Mouse (Mus musculus): Measurements from ENCODE around the gene 1700013G24Rik. TPM values are rescaled to one million over a fixed set of nuclear protein-coding genes. Genes with fewer than 3 reads are reported as not detected.
A peak's percentile ranks its signal among the peaks of the same experiment; 100 is the strongest.

Gene 1700013G24Rik
- total RNA-seq, 2 experiments from 2014 or later: not detected

DNA sequence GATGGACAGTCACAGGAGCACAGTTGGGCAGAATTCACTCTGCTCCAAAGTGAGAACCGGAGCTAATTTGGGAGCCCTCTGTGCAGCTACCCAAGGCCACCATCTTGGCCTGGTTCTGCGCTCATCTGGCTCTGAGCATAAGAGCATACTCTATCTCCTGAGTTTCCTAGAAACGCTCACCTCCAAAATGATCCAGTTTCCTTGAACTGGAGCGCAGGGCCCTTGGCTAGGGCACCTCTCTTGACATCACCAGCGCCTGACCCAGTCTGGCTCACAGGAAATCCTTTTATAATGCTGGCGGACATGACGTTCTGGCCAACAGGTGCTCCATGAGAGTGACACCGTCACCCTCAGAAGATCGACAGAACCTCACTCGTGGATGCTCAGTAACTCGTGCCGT is 3.5 kb downstream of the 1700013G24Rik start:
- DNase-seq (ENCODE audit: low spot score in 2 of 2): no peak

GRCm38 (mm10) chr4:137457292-137457691 is 4.2 kb downstream of the 1700013G24Rik start:
- DNase-seq (ENCODE audit: low spot score in 2 of 2): no peak

DNA sequence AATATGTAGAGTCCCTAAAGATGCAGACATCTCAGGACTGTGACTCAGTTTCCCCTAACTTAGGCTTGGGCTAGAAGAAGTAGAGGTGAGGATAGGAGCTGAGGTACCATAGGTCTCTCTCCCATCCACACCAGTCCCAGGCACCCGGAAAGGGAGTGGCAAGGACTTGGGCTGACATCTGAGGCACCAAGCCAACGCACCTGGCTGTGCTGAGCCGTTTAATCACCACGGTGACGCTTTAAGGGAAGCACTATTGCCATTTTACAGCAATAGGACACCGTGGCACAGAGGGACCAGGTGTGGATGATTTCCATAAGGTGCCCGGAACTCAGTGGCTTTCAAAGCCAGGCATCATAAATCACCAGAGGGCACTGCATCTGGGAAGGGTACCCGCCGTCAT is 5.2 kb downstream of the 1700013G24Rik start:
- DNase-seq (ENCODE audit: low spot score in 2 of 2): no peak

DNA sequence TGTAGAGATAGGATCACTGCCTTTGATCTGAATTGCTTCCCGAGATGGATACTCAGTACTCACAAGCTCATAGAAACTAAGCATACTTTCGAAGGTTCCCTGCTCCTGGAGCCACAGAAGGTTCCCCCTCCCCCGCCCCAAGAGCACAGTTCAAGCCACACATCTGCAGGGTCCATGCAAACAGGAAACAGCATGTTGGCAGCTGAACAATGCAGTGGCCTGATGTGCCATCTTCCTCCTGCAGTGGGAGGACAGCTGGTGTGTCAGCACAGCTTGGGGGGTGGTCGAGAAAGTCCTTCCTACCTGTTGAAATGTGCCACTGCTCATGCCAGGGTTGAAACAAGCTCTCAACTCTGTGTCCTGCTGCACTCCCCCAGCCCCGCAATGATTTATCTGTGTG is 5.8 kb downstream of the 1700013G24Rik start:
- DNase-seq (ENCODE audit: low spot score in 2 of 2): no peak

GRCm38 (mm10) chr4:137460676-137461075 is 7.6 kb downstream of the 1700013G24Rik start:
- DNase-seq (ENCODE audit: low spot score in 2 of 2): no peak

- no peak for DNase-seq (ENCODE audit: low spot score in 2 of 2)
Observed at GRCm38 (mm10) chr4:137461217-137461616, 8.1 kb downstream of the 1700013G24Rik start.

- no peak for DNase-seq (ENCODE audit: low spot score in 2 of 2)
Observed at GRCm38 (mm10) chr4:137461981-137462690, 9.1 kb downstream of the 1700013G24Rik start.

DNA sequence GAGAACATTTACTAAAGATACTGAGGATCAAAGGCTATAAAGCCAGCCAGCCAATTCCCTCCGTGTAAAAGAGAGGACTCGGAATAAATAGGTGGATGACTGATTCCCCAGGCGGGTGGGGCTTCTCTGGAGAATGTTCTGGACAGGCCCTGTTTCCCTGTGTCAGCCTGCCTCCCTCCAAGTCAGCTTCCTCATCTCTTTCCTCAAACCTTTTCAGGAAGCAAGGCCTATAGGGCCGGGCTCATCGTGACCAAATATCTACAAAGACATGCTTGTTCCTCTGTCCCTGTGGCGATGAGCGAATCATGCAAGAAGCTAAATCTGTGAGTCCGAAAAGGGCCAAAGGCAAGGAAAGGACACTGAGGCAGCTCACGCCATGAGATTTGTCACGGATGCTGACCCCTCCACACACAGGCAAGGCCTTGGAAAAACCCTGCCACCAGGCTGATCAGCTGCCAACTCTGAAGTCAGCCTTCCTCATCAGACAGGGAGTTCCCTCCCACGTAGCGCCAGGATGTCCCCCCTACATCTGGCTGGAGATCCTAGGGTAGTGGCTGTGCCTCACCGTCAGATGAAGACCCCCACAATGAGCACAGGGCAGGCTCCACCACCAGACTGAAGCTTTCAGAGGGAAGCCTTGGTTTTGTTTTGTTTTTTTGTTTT is 12.2 kb downstream of the 1700013G24Rik start:
- no peak for DNase-seq (ENCODE audit: low spot score in 2 of 2)

- DNase-seq (ENCODE audit: low spot score in 2 of 2): no peak
Observed at GRCm38 (mm10) chr4:137466991-137467390, 13.9 kb downstream of the 1700013G24Rik start.

GRCm38 (mm10) chr4:137467525-137467924 is 14.4 kb downstream of the 1700013G24Rik start:
- DNase-seq (ENCODE audit: low spot score in 2 of 2): no peak

DNA sequence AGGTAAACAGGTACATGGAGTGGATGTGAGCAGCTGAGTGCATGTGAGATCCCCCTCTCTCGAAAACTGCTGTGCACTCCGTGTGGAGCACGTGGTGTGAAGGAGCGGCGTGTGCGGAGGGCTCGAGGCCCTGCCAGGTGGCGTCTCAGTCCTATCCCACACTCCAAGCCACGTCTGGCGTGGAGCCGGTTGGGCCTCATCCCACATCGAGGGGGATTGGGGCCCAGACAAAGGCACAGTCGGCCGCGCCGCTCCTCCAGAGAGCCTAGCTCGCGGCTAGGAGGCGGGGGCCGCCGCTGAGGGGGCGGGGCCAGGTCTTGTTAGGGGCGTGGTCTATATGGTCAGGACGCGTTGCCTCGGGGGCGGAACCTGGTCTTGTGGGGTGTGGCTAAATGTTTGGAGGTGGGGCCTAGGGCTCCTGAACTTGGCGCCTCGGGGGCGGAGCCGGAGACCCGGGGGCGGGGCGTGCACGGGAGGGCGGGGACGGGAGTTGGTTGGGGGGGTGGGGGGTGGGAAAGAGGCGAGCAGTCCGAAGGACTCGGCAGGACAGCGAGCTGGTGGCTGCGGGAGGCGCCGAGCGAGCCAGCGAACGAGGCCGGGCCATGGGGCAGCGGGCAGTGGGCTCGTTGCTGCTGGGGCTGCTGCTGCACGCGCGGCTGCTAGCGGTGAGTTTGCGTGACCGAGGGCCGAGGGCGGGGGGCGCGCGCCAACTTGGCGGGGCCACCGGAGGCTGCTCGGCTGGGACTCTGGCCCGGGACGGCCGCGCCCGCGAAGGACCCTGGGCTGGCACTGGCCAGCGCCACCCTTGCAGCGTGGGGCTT is 15.4 kb downstream of the 1700013G24Rik start, which contains the start of gene Hspg2:
Hspg2 (plus strand) TSS at position 510 of the 821 bp plus-strand sequence.
- DNase-seq (ENCODE audit: low spot score in 2 of 2): peak; percentile 72 to 77

DNA sequence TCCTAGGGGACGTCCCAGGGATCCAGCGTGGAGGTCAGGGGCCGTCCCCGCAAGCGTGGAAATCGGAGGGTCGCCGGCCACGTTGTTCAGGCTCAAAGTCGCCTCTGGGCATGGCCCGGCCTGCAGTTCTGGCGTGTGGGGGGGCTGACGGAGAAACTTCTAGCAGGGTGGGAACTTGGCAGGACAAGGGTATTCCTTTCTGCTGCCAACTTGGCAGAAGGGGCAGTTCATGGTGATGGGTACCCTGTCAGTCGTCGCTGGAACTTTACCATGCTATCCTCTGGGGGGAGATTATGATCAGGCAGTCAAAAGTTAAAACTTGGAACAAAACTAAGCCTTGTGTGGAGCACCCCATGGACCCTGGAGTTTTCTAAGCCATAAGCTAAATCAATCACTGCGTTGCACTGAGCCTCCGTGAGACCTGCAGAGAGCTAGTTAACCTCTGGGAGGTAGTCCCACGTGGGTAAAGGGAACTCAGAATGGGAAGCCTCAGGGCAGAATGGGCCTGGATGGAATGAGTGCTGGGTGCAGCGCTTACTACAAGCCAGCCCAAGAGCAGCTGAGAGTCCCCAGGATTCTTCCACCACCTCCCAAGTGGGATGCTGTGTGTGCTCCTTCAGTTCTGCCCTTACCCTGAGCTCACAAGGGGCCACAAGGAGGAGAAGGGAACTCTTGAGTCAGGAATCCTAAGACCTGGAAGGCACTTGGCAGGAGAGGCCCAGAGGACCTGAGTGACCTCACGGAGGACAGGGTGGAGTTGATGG is 16.2 kb downstream of the 1700013G24Rik start:
- no peak for DNase-seq (ENCODE audit: low spot score in 2 of 2)

GRCm38 (mm10) chr4:137469845-137470692 is 17.0 kb downstream of the 1700013G24Rik start:
- no peak for DNase-seq (ENCODE audit: low spot score in 2 of 2)

DNA sequence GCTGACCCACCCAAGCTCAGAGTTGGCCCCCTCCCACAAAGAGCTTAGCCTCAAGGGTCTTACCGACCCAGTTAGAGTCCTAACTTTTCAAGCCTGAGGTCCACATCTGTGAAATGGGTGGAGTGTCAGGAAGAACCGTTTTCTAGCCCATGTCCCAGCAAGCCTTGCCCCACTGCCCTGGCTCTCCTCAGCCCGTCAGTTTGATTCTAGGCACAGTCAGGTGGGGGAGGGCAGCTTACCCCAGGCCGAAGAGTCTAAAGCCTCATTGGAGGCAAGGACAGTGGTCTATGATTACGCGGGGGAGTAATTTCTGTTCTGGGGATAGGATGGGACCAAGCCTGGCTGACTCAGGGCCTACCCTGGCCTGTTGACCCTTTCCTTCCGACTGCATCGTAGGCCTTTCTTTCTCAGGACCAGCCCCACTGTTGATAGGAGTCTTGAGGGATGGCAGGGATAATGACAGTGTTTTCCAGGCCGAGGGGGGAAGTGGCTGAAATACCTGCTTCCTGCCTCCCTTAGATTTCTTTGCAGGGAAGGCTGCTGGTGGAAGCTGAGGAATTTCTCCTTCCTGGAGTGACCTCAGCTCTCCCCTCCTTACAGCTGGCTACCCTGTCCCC is 17.7 kb downstream of the 1700013G24Rik start:
- DNase-seq (ENCODE audit: low spot score in 2 of 2): no peak

DNA sequence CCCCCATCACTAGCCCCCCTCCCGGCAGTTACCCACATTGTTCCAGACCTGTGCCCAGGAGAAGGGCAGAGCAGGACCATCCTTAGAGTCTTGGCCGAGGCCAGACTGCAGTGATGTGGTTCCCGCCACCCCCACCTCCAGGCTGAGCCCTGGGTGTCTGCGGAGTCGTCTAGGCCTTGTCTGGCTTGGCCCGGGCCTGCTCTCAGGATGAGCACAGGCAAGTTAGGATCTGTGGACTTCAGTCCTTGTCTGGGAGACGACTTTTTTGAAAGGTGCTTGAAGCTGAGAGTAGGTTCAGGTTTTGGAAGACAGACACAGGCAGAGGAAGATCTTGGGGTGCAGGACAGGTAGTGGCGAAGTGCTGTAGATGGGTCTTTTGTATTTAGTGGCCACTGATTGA is 18.2 kb downstream of the 1700013G24Rik start:
- DNase-seq (ENCODE audit: low spot score in 2 of 2): no peak

DNA sequence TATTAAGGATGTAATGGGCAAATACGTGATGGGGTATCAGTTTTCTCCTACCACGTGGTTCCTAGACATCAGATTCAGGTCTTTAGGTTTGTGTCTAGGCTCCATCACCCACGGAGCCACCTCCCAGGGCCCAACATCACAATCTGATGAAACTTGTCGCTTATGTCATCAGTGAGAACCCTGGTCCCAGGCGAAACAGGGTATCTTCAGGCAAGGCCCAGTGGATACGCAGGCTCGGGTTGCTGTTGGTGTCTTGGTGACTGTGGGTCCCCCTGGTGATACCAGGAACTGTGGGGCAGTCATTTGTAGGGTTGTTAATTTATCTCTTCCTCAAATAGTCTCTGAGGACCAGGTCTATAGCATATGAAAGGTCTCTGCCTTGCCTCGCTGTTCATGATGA is 20.2 kb downstream of the 1700013G24Rik start:
- DNase-seq (ENCODE audit: low spot score in 2 of 2): no peak

DNA sequence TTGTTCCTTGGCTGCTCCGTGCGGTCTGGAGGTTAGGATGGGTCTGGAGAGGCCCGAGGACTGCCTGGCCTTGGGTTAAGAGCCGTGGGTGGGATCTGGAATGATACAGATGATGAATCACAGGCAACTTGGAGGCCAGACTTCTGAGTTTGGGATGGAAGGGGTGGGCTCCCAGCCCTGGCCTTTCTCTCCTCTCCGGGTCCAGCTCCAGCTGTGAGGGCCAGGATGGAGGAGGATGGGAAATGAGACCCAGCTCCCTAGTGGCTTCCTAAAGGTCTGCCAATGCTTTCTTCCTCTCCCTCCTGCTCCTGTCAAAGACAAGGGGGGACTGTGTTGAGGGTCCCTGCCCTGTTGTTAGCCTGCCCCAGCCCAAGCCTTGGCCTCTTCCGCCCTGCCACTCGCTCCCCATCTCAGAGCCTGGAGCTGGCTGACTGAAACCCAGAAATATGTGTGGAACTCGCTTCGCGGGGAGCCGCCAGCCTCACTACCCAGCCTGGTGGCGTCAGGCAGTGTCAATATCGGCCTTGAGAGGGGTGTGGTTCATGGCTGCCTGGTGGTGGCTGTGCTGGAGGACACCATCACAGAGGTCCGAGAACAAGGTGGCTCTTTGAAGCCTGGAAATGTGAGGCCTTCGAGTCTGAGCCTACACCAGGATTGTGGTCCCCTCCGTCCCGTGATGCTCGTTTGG is 20.8 kb downstream of the 1700013G24Rik start:
- DNase-seq (ENCODE audit: low spot score in 2 of 2): no peak

DNA sequence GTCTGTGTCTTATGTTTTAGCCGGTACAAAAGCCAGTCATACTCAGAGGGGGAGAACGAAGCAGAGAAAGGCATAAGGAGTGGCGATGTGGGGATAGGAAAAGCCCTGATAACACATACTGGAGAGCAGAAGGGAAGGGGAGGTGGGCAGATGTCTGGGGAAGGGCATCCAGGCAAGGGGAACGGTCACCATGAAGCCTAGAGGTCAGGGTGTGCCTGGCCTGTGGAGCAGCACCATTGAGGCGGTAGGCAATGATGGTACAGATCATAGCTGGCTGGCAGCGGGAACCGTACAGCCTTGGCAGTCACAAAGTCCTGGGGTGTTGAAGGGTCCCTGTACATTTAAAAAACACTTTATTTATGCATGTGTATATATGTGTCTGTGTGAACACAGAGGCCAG is 21.6 kb downstream of the 1700013G24Rik start:
- DNase-seq (ENCODE audit: low spot score in 2 of 2): no peak

All from layer of hippocampus, adult 18-20 months (tissue).